Mouse (Mus musculus): ENCODE measurements around the gene Pgghg.

Gene Pgghg

DNA sequence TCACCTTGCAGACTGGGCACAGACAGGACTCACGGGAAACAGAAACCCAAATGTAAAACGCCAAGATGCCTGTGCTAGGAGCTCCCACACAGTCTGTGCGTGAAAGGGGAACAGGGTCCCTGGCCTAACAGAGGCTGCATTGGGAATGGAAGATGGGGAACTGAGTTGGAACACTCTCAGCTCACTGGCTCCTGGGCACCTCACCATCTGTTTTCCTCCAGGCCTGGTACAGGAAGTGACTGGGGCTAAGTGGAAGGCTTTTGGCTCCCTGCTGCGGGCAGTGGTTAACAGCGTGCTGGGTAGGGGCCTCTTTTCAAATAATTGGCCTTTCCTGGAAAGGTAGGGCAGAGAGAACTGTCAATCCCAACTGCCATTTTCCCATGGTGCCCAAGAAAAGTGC lies 49.4 kb downstream of the Pgghg start:
- DNase-seq (ENCODE audit: low read depth, low spot score), result no peak

- DNase-seq (ENCODE audit: low read depth, low spot score), result no peak
Measured at GRCm38 (mm10) chr7:140991117-140991689, 50.0 kb downstream of the Pgghg start.

All from A20 (cell line).